Mouse (Mus musculus): ENCODE results near the gene 4930512M02Rik. TPM values are rescaled to one million over a fixed set of nuclear protein-coding genes. Genes with fewer than 3 reads are reported as not detected.

Gene 4930512M02Rik
- not detected in 2 replicates for polyA plus RNA-seq (2015; fragmentation: Nextera tagmentation; extraction: Ambion mirVana)

DNA sequence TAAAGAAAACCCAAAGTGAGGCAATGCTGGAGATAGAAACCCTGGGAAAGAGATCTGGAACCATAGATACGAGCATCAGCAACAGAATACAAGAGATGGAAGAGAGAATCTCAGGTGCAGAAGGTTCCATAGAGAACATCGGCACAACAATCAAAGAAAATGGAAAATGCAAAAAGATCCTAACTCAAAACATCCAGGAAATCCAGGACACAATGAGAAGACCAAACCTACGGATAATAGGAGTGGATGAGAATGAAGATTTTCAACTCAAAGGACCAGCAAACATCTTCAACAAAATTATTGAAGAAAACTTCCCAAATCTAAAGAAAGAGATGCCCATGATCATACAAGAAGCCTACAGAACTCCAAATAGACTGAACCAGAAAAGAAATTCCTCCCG, at the start of gene 4930512M02Rik:
TSS of gene 4930512M02Rik (minus strand) at position 101 of the 400 bp plus-strand sequence.

Other genes starting within 250 kb of the 4930512M02Rik start
- gene Spata48, start 165.7 kb downstream of the 4930512M02Rik start, polyA plus RNA-seq (2015; fragmentation: Nextera tagmentation; extraction: Ambion mirVana): 0.22 and 1.1 TPM in 2 replicates
- gene Zpbp, start 165.4 kb downstream of the 4930512M02Rik start, polyA plus RNA-seq (2015; fragmentation: Nextera tagmentation; extraction: Ambion mirVana): 2.4 and 2.7 TPM in 2 replicates
- 0.52 and 0.83 TPM in 2 replicates for gene Ikzf1, start 57.2 kb upstream of the 4930512M02Rik start, polyA plus RNA-seq (2015; fragmentation: Nextera tagmentation; extraction: Ambion mirVana)
- gene Fignl1, start 181.1 kb upstream of the 4930512M02Rik start, polyA plus RNA-seq (2015; fragmentation: Nextera tagmentation; extraction: Ambion mirVana): 5.1 and 5.7 TPM in 2 replicates

Measured in neural tube, postnatal 0 days (tissue).